Comparison of ENCODE assay signal across 8 mouse cellular contexts in the genomic region with DNA sequence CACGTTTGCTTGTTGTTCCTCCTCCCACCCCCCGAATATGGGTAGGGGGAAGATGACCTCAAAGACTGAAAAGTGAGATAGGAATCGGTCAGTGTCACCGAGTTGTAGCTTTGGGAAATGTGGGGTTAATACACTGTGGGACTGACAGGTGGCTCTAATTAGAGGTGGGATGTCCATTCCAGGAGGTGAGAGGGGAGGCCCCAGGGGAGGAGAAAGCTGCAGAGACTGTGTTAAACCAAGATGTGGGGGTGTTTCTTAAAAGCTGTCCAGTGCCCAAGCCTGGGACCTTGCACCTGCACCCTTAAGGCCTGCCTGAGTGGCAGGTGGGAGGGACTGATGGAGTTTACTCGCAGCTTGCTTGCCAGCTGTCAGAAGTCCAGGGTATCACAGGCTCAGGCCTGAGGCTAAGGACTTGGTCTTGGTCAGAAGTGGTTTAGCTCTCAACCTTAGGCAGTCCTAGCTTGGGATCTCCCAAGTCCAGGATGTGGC. TPM values are rescaled to one million over a fixed set of nuclear protein-coding genes. Genes with fewer than 3 reads are reported as not detected.
DNase-seq lines count a peak whose midpoint lies in the region; ATAC-seq and TF ChIP-seq lines count a peak whose summit lies in the region.

No protein-coding gene starts in this region.

- 18% methylated on average over 5 of the region's 5 CpGs for WGBS in forebrain, embryonic 11.5 days
- 11% methylated on average over 5 of the region's 5 CpGs for WGBS in lung, adult 2 months

- TF ChIP-seq CTCF in lung, adult 2 months (IDR thresholded peaks at IDR 0.05; ENCODE audit: insufficient read depth, low read length) = no peak

- H3K9ac ChIP-seq in forebrain, embryonic 11.5 days (ENCODE audit: low read length) = no peak overlapping the region; the same call in 1 of the 2 replicates

- H3K27ac ChIP-seq in forebrain, embryonic 11.5 days (ENCODE audit: low read depth, low read length) = no peak overlapping the region

- peaks cover 61% of the 10 kb centered on the region for H3K27me3 ChIP-seq in forebrain, embryonic 11.5 days (ENCODE audit: control insufficient read depth, insufficient read depth, low read length)

- no peak; the same call in 1 of the 2 replicates for TF ChIP-seq POLR2A in lung, adult 2 months (IDR thresholded peaks at IDR 0.05; ENCODE audit: borderline replicate concordance, extremely low read depth, low read depth, low read length)

- H3K4me1 ChIP-seq in forebrain, embryonic 11.5 days (replicated peaks; ENCODE audit: control insufficient read depth, insufficient read depth, low read length) = peaks cover 14% of the 10 kb centered on the region
- peaks cover 36% of the 10 kb centered on the region for H3K4me1 ChIP-seq in lung, adult 2 months (ENCODE audit: control insufficient read depth, insufficient read depth, low read length)

- ATAC-seq in forebrain, embryonic 11.5 days (replicated peaks; ENCODE audit: low FRiP score) = no peak

- peak; percentile 64 for DNase-seq in heart, adult 18-20 months
- DNase-seq in heart, adult 8-10 months (ENCODE audit: low spot score) = no peak
- no peak for DNase-seq in forebrain, embryonic 11.5 days (ENCODE audit: low spot score)
- peak; percentile 82 for DNase-seq in kidney, adult 11 months
- DNase-seq in lung, adult 2 months = peak; percentile 79
- no peak for DNase-seq in thymus, postnatal 4 days
- no peak for DNase-seq in embryo, embryonic 9.5 days (ENCODE audit: extremely low spot score)
- DNase-seq in right cerebral cortex, postnatal 36 days (ENCODE audit: low spot score in 2 of 2) = no peak

- no peaks in the 10 kb centered on the region for H3K36me3 ChIP-seq in forebrain, embryonic 11.5 days (ENCODE audit: control insufficient read depth, insufficient read depth, low read length)

- peak overlapping the region; percentile 50; the same call in 1 of the 2 replicates for H3K4me2 ChIP-seq in forebrain, embryonic 11.5 days (ENCODE audit: low read depth, low read length, severe bottlenecking)

- H3K9me3 ChIP-seq in forebrain, embryonic 11.5 days (ENCODE audit: control insufficient read depth, low read length) = no peaks in the 10 kb centered on the region

- H3K4me3 ChIP-seq in forebrain, embryonic 11.5 days (ENCODE audit: low read depth, low read length) = no peak overlapping the region
- peak overlapping the region; percentile 85 for H3K4me3 ChIP-seq in lung, adult 2 months (replicated peaks; ENCODE audit: extremely low read depth, low read depth, low read length)

RNA-seq across cellular contexts. Expression of a gene that starts 1.5 kb away (rescaled TPM):
- total RNA-seq in heart, adult 18-20 months (2021) = 10 to 100 TPM; 22.5 to 23.3 TPM
- 10 to 100 TPM; 17.7 to 24.2 (median 19.1) TPM for total RNA-seq in heart, adult 8-10 months (2022)
- polyA plus RNA-seq in forebrain, embryonic 11.5 days (2014; fragmentation: Nextera tagmentation; extraction: Ambion mirVana) = 3.6 and 5.9 TPM in 2 replicates
- polyA plus RNA-seq in lung, adult 2 months (2012; rRNA removed) = 177 and 239 TPM in 2 replicates

RNA-seq across cellular contexts. Expression of a gene that starts 4.8 kb away (rescaled TPM):
- total RNA-seq in heart, adult 18-20 months (2021) = 100 to 1,000 TPM; 320 to 330 TPM
- total RNA-seq in heart, adult 8-10 months (2022) = 100 to 1,000 TPM; 331 to 351 (median 345) TPM
- 40.3 and 48.6 TPM in 2 replicates for polyA plus RNA-seq in forebrain, embryonic 11.5 days (2014; fragmentation: Nextera tagmentation; extraction: Ambion mirVana)
- 537 and 555 TPM in 2 replicates for polyA plus RNA-seq in lung, adult 2 months (2012; rRNA removed)

RNA-seq across cellular contexts. Expression of a gene that starts 7.4 kb away (rescaled TPM):
- total RNA-seq in heart, adult 18-20 months (2021) = 100 to 1,000 TPM; 387 to 566 TPM
- total RNA-seq in heart, adult 8-10 months (2022) = 100 to 1,000 TPM; 419 to 549 (median 431) TPM
- polyA plus RNA-seq in forebrain, embryonic 11.5 days (2014; fragmentation: Nextera tagmentation; extraction: Ambion mirVana) = 16.9 and 17.9 TPM in 2 replicates
- 289 and 356 TPM in 2 replicates for polyA plus RNA-seq in lung, adult 2 months (2012; rRNA removed)

RNA-seq across cellular contexts. Expression of a gene that starts 12.6 kb away (rescaled TPM):
- 10 to 100 TPM; 82.3 to 97.7 TPM for total RNA-seq in heart, adult 18-20 months (2021)
- 10 to 100 TPM; 75.5 to 93.4 (median 84.3) TPM for total RNA-seq in heart, adult 8-10 months (2022)
- polyA plus RNA-seq in forebrain, embryonic 11.5 days (2014; fragmentation: Nextera tagmentation; extraction: Ambion mirVana) = 73.9 and 78.5 TPM in 2 replicates
- 29.0 and 30.9 TPM in 2 replicates for polyA plus RNA-seq in lung, adult 2 months (2012; rRNA removed)

RNA-seq across cellular contexts. Expression of a gene that starts 12.7 kb away (rescaled TPM):
- 10 to 100 TPM; 18.9 to 22.9 TPM for total RNA-seq in heart, adult 18-20 months (2021)
- total RNA-seq in heart, adult 8-10 months (2022) = 10 to 100 TPM; 25.8 to 45.3 (median 42.8) TPM
- 29.7 and 34.0 TPM in 2 replicates for polyA plus RNA-seq in forebrain, embryonic 11.5 days (2014; fragmentation: Nextera tagmentation; extraction: Ambion mirVana)
- 91.1 and 150 TPM in 2 replicates for polyA plus RNA-seq in lung, adult 2 months (2012; rRNA removed)

Comparison
In these comparisons a context has a peak if more than half of its experiments do, and no peak if none do; other contexts are left out.
1. DNase-seq: peak in heart, adult 18-20 months (2 of 2), kidney, adult 11 months (single experiment) and lung, adult 2 months (single experiment); none in heart, adult 8-10 months (single experiment), forebrain, embryonic 11.5 days (single experiment), thymus, postnatal 4 days (single experiment), embryo, embryonic 9.5 days (single experiment) and right cerebral cortex, postnatal 36 days (0 of 2).